Mouse (Mus musculus): ENCODE results near the gene Evx1. TPM values are rescaled to one million over a fixed set of nuclear protein-coding genes. Genes with fewer than 3 reads are reported as not detected.

Gene Evx1
- total and polyA plus RNA-seq, 3 experiments, result 0.14 TPM; not detected in 2

- DNase-seq, result no peak
Measured at GRCm38 (mm10) chr6:52291021-52291860, 22.1 kb upstream of the Evx1 start.

- no peak for DNase-seq
Measured at GRCm38 (mm10) chr6:52292328-52292727, 21.0 kb upstream of the Evx1 start.

GRCm38 (mm10) chr6:52294616-52295015 lies 18.7 kb upstream of the Evx1 start:
- no peak for DNase-seq

DNA sequence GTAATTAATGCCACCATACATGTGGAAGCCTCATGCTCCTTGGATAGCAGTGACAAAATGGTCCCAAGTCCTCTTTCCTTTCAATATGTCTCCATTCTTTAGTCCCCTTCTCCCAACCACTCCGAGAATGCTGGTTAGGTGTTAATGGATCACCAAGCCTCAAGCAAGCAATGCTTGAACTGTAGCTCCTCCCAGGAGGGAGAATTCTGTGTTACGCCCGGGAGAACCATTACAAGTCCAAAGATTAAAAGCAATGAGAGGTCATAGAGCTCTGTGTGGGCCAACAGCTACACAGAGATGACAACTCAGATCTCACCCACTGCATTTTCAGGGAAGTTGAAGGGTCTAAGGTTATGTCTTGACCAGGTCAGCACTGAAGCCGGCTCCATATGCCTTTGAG lies 14.8 kb upstream of the Evx1 start:
- DNase-seq, result no peak

GRCm38 (mm10) chr6:52300806-52301205 lies 12.5 kb upstream of the Evx1 start:
- no peak for DNase-seq

- DNase-seq, result no peak
Measured at GRCm38 (mm10) chr6:52303426-52303825, 9.9 kb upstream of the Evx1 start.

DNA sequence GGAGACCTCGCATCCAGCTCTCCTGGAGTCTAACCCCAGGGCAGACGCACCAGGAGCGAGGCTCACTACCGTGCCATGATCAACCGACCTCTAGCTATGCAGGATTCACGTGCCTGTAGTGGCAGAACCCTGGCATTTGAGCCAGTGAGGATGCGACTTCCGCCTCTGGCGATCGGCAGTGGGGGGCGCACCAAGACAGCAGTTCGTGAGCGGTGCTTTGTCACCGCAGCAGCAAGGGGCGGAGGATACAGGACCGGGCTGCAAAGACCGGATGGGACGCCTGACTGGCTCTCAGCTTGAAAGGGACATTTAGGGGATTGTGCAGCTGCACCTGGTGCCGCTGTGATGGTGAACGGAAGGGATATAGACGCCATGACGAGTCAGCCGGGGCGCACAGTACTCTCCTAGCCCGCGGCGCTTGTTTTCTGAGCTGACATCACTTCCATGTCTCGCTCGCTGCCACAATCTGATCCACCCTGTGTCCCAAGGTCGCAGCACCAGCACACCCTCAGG lies 7.4 kb upstream of the Evx1 start:
- peak; percentile 84 for DNase-seq

DNA sequence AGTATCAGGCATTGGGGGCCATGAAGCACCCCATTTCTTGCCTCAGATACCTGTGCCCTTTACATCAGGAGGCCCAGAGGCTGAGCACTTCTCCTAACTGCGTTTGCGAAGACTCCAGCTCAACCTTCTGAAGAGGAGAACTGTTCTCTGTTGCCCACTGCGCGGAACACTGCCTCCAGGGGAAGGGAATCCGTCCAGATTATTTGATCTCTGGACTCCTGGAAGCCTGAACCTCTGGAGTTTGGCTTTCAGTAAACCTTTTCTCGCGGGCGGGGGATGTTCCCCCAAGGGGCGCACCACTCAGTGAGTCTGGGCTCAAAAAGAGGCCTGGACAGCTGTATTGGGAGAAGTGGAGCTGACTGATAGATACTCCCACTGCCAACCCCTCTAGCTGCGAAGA lies 3.5 kb upstream of the Evx1 start:
- DNase-seq, result no peak

- no peak for DNase-seq
Measured at GRCm38 (mm10) chr6:52310366-52310765, 2.9 kb upstream of the Evx1 start.

- DNase-seq, result no peak
Measured at GRCm38 (mm10) chr6:52311661-52312557, 1.4 kb upstream of the Evx1 start.

DNA sequence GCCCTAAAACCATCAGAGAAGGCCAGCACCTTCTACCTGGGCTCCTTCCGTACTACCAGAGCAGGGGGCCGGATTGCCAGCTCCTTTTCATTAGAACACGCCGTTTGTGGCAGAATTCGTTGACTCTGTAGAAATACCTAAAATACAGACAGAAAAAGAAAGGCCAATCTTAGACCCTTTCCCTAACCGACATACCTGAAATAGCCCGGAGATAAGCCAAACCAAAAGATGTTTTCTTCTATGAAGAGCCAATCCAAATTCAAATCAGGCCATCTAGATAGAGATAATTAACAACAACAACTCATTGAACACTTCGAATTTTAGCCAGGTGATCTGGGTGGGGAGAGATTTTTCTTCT lies 761 bp upstream of the Evx1 start:
- DNase-seq, result no peak

- no peak for DNase-seq
Measured at GRCm38 (mm10) chr6:52314304-52315100, 1.2 kb downstream of the Evx1 start.

GRCm38 (mm10) chr6:52315441-52316412 lies 2.4 kb downstream of the Evx1 start:
- no peak for DNase-seq

- DNase-seq, result no peak
Measured at GRCm38 (mm10) chr6:52316413-52317184, 3.3 kb downstream of the Evx1 start.

DNA sequence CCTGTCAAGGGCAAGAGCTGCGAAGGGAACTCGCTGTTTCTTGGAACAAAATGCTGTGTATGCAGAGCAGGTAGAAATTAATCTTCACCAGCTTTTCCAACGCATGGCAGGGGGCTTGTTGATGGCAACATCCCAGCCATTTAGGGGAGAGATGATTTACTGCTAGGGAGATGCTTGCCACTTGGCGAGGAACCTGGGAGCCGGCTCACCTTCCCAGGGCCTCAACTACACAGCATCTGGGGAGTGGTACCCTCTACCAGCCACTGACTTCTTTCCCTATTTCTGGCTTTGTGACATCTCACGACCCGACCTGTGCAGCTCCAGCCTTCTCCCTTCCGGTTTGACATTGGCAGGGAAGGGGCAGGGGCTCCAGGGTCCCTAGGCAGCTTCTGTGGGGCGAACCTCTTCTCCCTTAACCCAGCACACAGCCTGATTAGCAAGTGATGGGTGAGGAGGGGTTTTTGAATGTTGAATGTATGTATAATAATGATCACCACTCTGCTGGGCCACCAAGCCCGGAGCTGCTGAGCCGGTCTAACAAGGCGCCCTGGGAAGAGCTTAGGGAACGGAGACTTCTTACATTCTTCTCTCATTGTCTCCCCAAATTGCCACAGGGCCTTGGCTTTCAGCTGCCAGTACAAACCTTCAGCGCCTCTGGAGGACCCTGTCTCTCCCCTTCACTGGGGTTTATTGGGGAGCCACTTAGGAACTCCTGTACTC lies 4.3 kb downstream of the Evx1 start:
- DNase-seq, result no peak

DNA sequence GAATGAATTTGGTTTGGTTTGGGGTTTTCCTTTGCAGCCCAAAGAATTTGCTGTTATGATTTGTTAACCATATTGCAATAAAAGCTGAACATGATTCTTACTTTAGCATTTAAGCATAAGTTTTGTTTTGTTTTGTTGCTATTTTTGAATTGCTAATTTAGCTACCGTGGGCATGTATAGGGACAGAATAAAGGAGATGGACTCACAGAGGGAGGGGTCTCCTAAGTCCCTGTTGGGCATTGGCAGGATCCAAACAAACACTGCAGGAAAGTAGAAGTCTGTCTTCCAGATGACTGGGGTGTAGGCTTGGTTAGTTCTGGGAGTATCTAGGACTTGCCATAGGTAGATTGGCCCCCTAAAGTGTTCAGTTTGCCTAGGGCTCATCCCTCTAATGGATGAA lies 5.0 kb downstream of the Evx1 start:
- no peak for DNase-seq

GRCm38 (mm10) chr6:52319956-52320690 lies 6.8 kb downstream of the Evx1 start:
- no peak for DNase-seq

- DNase-seq, result no peak
Measured at GRCm38 (mm10) chr6:52320966-52321825, 7.9 kb downstream of the Evx1 start.

All from adrenal gland, adult 2 months (tissue).